Mouse (Mus musculus) heart, adult 11 months (tissue): Measurements from ENCODE around the gene Tpcn2.

Experiments used
- DNase-seq: peaks from one replicate; pipeline ENCODE4 v3.0.0; 2022

The Tpcn2 gene

DNA sequence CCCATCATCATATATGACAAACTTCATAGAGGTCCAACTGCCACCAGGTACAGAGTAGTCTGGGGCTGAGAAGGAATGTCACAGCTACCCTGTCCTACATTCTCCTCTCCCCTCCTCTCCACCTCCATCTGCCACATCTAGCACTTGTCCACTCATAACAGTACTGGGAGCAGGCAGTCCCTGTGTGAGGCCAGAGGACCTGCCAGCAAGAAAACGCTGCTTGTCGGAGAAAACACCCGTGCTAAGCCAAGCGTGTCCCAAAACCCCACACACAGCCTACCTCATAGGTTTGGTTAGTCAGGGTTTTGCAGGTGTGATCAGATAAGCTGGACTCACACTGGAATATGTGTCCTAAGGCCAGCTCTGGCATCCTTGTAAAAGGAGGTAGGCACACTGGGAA, 42.9 kb downstream of the Tpcn2 start:
- DNase-seq, result no peak

DNA sequence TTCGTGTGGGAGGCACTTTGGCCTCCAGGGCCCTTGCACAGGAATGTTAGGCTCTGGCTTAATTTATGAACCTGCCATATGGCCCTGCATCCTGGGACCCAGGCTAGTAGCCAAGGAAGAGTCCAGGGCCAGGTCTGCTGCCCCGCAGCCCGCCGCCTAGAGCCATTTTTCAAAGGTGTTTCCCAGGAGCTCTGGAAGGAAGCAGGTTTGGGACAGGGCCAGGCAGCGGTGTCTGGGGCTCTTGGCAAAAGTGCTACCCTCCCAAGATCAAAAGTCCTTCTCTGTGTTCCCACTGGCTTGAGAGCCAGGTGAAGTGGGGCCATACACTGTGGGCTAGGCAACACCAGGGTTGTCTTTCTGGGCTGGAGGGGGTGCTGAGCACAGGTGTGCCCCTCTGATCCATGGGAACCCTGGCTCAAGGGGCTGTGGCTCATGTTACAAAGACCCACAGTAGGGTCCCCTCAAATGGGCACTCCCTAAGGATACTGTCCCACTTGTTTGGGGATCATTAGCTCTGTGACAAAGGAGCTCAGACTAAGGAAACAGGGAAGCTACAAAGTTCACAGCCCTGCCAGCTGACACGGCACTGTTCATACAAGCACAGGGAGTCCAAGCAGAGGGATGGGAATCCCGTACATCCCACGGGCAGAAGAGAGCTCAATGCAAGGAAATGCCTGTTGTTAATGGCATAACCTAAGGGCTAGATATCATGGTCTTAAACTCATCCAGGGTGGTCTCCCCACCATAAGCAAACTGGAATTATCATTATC, 43.9 kb downstream of the Tpcn2 start:
- no peak for DNase-seq

DNA sequence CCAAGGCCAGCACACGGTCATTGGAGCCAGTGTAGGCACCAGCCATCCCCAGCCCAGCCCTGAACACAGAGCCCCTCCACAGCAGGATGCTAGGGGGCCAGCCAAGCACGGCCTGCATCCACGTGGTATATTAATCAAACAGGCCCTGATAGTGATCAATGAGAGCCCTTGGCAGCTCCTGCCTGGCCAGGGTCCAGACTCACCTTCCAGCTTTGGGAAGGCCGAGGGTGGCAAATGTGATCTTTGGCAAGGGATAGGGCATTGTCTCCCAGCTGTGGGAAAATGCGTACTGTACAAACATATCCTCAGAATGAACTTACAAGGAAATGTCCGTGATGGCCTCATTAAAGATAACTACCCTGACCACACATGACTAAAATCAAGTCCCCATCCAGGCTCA, 44.7 kb downstream of the Tpcn2 start:
- DNase-seq, result peak; percentile 96

- DNase-seq, result no peak
Measured at GRCm38 (mm10) chr7:145234841-145235790, 48.7 kb downstream of the Tpcn2 start.

DNA sequence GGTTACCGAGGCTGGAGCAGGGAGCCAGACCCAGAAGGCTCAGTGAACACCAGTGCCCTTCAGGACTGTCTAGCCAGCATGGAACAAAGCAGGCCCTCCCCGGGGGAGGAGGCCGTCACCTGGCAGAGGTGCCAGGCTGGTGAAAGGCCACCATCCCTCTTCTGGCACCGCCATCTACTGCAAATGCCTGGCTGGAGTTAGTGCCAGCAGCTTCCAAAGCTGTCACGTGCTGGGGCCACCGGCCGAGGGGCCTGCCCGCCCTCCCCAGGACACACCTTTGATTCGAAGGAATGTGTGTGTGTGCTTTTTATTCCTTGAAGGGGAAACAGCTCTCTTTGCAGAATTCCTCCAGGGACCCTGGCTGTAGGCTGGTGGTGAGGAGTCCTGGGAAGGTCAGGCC, 52.2 kb downstream of the Tpcn2 start:
- DNase-seq, result peak; percentile 96

DNA sequence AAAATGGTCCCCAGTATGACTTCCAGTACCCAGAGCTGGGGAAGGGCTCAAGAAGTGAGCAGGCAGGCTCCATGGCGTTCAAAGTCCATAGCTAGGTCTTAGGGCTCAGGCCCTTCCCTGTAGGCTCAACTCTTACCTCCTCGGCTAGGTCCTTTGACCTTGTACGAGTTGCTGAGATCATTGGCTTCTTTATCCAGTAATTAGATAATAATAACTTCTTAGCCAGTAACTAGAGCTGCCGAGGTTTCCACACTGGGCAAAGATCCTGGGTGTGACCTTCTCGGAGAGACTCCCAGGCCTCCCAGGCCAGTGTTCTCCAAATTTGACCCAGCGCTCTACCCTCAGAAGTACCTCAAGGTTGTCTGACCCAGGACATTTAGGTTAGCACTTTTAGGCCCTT, 57.2 kb downstream of the Tpcn2 start:
- DNase-seq, result no peak

DNA sequence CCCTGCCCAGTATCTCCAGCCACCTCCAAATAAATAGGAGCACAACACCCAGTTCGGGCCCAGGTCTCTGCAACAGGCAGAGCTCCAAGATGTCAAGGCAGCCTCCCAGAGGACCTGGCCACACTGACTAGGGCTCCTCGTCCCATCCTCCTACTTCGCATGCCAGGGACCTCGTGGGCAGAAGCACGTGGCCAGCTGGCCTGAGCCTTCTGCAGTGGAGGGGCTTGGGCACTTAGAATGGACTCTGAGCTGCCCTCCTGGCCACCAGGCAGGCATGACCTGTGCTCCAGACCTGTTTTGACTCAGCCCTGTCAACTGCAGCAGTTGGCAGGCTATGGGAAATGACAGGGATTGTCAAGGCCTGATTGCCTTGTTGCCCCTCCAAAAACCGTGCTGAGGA, 58.2 kb downstream of the Tpcn2 start:
- no peak for DNase-seq

- peak; percentile 97 for DNase-seq
Measured at GRCm38 (mm10) chr7:145221841-145222689, 61.7 kb downstream of the Tpcn2 start.

DNA sequence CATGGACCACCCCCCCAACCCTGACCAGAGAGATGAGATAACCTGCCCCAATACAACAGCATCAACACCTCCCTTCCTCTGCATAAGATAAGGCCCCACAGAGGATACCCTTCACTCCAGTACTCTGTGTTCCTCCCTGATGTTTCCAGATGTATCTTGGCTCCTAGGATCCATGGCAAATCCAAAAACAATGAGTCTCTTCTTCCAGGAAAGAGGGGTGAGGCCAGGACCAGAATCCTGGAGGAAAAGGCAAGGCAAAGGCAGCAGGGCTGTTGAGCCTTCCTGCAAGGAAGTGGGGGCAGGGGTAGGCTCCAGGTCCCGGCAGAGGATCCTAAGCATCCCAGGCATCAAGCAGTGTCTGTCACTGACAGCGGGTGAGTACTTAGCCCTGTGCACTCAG, 62.5 kb downstream of the Tpcn2 start:
- DNase-seq, result peak; percentile 95

DNA sequence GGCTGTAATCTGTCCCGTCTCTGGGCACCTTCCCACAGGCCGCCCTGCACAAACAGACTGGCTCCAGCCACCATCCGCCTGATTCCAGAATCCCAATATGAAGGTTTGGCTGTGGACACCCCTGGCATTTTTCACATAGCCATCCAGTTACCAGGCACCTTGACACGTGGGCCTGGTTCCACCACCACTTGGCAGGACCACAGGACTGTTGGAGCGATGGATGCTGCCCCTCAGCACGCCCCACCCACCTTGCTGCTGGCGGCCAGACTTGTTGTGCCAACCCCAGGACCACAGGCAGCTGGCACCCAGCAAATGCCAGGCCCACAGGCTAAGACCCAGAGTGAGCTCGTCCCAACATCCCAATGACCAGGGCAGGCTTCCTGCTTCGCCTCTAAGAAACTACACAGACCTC, 64.4 kb downstream of the Tpcn2 start:
- DNase-seq, result peak; percentile 90

- no peak for DNase-seq
Measured at GRCm38 (mm10) chr7:145216591-145216990, 67.2 kb downstream of the Tpcn2 start.

GRCm38 (mm10) chr7:145215476-145215875, 68.3 kb downstream of the Tpcn2 start:
- DNase-seq, result peak; percentile 96

GRCm38 (mm10) chr7:145211680-145212659, 71.8 kb downstream of the Tpcn2 start:
- no peak for DNase-seq

- no peak for DNase-seq
Measured at GRCm38 (mm10) chr7:145210477-145211070, 73.2 kb downstream of the Tpcn2 start.

DNA sequence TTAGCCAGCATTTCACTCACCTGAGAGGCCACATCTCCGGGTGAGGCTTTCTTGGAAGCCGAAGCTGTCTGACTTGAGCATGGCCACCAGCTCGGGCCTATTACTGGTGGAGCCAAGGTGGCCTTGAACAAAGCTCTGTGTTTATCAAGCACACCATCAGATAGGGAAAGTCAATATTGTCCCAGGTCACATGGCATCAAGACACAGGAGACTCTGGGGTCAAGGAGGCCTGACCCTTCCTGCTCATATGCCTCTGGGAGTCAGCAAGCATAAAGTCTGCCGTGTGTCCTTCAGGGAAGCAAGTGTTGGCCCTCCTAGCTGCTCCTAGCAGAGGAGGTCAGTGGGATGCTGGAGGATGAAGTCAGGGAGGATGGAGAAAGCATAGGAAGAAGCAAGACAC, 75.8 kb downstream of the Tpcn2 start, which contains the start of gene 1810010D01Rik:
TSS of gene 1810010D01Rik (minus strand) at position 114 of the 400 bp plus-strand sequence.
- DNase-seq, result no peak

DNA sequence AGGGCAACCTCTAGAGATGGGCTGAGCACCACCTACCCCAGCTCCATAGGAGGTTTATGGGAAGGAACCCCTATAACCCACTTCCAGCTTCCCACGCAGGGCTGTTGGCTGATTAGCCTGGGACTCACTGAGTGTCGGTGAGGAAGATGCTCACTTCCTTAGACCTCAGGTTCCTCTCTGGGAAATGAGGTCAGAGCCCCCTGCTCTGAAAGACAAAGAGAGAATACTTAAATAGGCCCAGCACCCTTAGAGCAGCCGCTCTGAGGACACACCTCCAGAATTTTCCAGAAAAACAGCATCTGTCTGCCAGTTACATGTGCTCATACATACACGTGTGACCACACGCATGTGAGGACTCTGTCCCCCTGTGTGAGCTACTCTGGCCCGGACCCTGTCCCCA, 77.0 kb downstream of the Tpcn2 start:
- no peak for DNase-seq

- peak; percentile 98 for DNase-seq
Measured at GRCm38 (mm10) chr7:145206056-145206610, 77.7 kb downstream of the Tpcn2 start.

DNA sequence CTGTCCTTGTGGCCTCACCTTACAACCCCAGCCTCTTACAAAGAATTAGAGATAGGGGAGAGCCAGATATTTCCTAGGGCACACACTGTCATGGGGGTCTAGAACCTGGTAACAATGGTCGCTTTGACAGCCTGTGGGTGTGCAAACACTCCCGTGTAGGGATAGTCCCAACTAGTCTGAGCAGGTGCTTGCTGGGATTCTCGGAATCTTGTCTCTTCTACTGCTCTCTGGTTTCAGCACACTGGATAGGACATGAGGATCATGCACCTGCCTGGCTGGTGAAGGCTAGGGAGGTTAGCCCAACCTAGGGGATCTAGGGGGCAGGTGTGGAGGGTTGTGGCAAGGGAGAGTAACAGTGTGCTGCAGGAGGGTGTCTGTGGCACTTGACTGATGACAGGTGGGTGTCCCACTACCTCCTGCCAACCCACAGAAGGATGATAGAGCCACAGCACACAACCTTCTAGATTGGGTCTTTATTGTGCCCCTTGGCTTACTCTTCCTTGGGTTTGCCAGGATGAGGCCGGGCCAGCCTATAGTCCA, 78.4 kb downstream of the Tpcn2 start:
- peak; percentile 92 for DNase-seq

- DNase-seq, result no peak
Measured at GRCm38 (mm10) chr7:145199711-145200110, 84.1 kb downstream of the Tpcn2 start.

DNA sequence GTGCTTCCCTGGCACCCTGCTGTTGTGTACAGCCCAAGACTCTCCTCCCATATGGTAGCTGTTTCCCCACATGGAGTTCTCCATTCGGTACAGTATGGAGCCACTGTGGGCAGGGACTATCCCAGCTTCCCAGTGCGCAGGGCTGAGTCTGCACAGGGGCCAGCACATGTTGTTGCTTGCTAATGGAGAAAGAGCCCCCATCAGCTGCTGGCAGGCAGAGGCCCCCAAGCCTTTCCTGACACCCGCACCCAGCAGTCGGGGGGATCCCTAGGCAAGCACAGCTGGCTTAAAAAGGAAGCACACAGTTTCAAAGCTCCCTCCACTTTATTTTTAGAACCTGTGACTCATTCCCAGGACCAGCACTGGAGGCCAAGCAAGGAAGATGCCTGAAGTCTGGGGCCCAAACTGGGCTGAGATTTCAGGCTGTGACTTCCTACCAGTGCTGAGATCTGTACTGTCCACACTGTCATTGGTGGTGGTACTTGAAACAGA, 85.5 kb downstream of the Tpcn2 start:
- DNase-seq, result peak; percentile 98
